Mouse (Mus musculus) erythroblast, embryonic 14.5 days (primary cell): ENCODE data around the gene Caly.

Experiments
- GATA1 ChIP-seq: IDR thresholded peaks from 2 replicates; pipeline ENCODE4 v1.6.1; 2012; ENCODE audit warnings: low read length, inconsistent platforms, mixed read lengths
- TAL1 ChIP-seq: IDR thresholded peaks from 3 replicates; pipeline ENCODE4 v1.6.1; 2012; ENCODE audit warnings: low read length, inconsistent platforms, mixed read lengths

DNA sequence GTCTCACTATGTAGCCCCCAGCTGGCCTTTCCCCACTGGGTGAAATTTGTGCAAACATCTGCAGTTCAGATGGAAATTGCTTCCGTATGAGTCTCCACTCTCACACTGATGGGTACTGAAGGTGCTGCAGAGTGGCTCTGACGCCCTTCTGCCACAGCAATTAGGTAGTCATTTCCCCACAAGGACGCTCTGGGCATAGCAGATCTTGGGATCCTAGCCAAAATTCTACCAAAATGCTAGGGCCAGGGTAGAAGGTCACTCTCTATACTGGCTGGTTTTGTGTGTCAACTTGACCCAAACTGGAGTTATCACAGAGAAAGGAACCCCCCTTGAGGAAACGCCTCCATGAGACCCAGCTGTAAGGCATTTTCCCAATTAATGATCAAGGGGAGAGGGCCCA lies 21.7 kb upstream of the Caly start:
- no peak for TF ChIP-seq GATA1
- no peak for TF ChIP-seq TAL1
